Mouse (Mus musculus) hindbrain, postnatal 0 days (tissue): Measurements from ENCODE around the gene Rfc4. TPM values are rescaled to one million over a fixed set of nuclear protein-coding genes. Genes with fewer than 3 reads are reported as not detected.
A peak's percentile ranks its signal among the peaks of the same experiment; 100 is the strongest.
"Not testable (repeated sequence)": the region's sequence is repeated elsewhere in the genome, so short reads cannot be mapped to it uniquely, and the experiment has no call there.

Experiments used
- ATAC-seq: fragments of 200-750 bp; cut with Nextera tagmentation; 2 replicates; pipeline ENCODE4 v1.8.0; 2017; ENCODE audit warnings: mild to moderate bottlenecking, moderate TSS enrichment, moderate library complexity
- DNase-seq: peaks from one replicate; pipeline ENCODE4 v3.0.0-alpha.2; 2015; ENCODE audit warnings: low spot score
- H3K27ac ChIP-seq: fragments of 300-500 bp; sonication (generic); 2 replicates; pipeline ENCODE4 v1.5.1; 2014; ENCODE audit warnings: mild to moderate bottlenecking
- H3K27me3 ChIP-seq: fragments of 300-500 bp; sonication (generic); 2 replicates; pipeline ENCODE4 v1.6.1; 2014; ENCODE audit warnings: low read length, mixed read lengths; ENCODE audit not compliant: insufficient read depth
- H3K36me3 ChIP-seq: fragments of 300-500 bp; sonication (generic); 2 replicates; pipeline ENCODE4 v1.6.1; 2014; ENCODE audit warnings: low read length, mixed read lengths; ENCODE audit not compliant: insufficient read depth
- H3K4me1 ChIP-seq: fragments of 300-500 bp; sonication (generic); 2 replicates; pipeline ENCODE4 v1.6.1; 2014; ENCODE audit warnings: antibody characterized with exemption, low read length, mixed read lengths; ENCODE audit not compliant: insufficient read depth
- H3K4me2 ChIP-seq: fragments of 300-500 bp; sonication (generic); 2 replicates; pipeline ENCODE4 v1.6.1; 2014; ENCODE audit warnings: low read depth, mild to moderate bottlenecking, low read length, moderate library complexity, mixed read lengths
- H3K4me3 ChIP-seq: fragments of 300-500 bp; sonication (generic); 2 replicates; pipeline ENCODE4 v1.5.1; 2014; ENCODE audit warnings: low read length
- H3K9ac ChIP-seq: fragments of 300-500 bp; sonication (generic); replicated peaks from 2 replicates; pipeline ENCODE4 v1.6.1; 2014; ENCODE audit warnings: mild to moderate bottlenecking, low read length, moderate library complexity, mixed read lengths
- H3K9me3 ChIP-seq: fragments of 300-500 bp; sonication (generic); 2 replicates; pipeline ENCODE4 v1.6.1; 2016; ENCODE audit warnings: low read length, mixed read lengths
- CTCF ChIP-seq: IDR thresholded peaks from 2 replicates; pipeline ENCODE4 v1.5.1; 2016; ENCODE audit warnings: antibody characterized with exemption, control low read depth, low read depth
- WGBS: fragments of 180-500 bp; shearing (Covaris S2); extraction: QIAGEN DNeasy Blood & Tissue Kit; methylation state at CpG from one replicate; pipeline ENCODE4 v1.1.7; 2014; 5-methylcytosine and 5-hydroxymethylcytosine counted together
- microRNA-seq, 2 experiments: library from miRNA; unstranded; fragments of <30 nt; microRNA quantifications; one replicate each; pipeline ENCODE4; 2016
- polyA plus RNA-seq: library from polyadenylated mRNA; unstranded; fragments of >200 nt; fragmentation: Nextera tagmentation; extraction: Ambion mirVana; gene quantifications from 2 replicates; pipeline ENCODE4 v1.2.1, GENCODE M21; 2015
- total RNA-seq: library from RNA; depleted of rRNA; stranded (reverse); fragments of >200 nt; gene quantifications from 2 replicates; pipeline ENCODE4 v1.2.3, GENCODE M21; 2014; rRNA removed

The Rfc4 gene
- total and polyA plus RNA-seq, 2 experiments from 2014 or later, result 22.1 to 31.6 TPM

- not testable (repeated sequence) for H3K27me3 ChIP-seq, H3K4me1 ChIP-seq, H3K9ac ChIP-seq, DNase-seq, ATAC-seq, H3K4me2 ChIP-seq, H3K36me3 ChIP-seq, H3K27ac ChIP-seq, H3K4me3 ChIP-seq, H3K9me3 ChIP-seq
- WGBS, result 97% methylated on average over 5 of the region's 5 CpGs
Observed at GRCm38 (mm10) chr16:23095581-23095980, 32.0 kb downstream of the Rfc4 start.

GRCm38 (mm10) chr16:23094136-23094535 lies 33.4 kb downstream of the Rfc4 start:
- no peak for DNase-seq

GRCm38 (mm10) chr16:23093321-23093953 lies 34.1 kb downstream of the Rfc4 start:
- no peak overlapping the region for H3K27ac ChIP-seq
- no peaks in the 10 kb centered on the region for H3K27me3 ChIP-seq
- no peaks in the 10 kb centered on the region for H3K9me3 ChIP-seq
- DNase-seq (no peak), ATAC-seq (no peak)
- no peak for TF ChIP-seq CTCF
- H3K36me3 ChIP-seq, result no peaks in the 10 kb centered on the region
- H3K4me2 ChIP-seq, result no peak overlapping the region
- 75% methylated on average over 13 of the region's 13 CpGs for WGBS
- H3K4me1 ChIP-seq, result no peaks in the 10 kb centered on the region
- H3K4me3 ChIP-seq, result no peak overlapping the region
- H3K9ac ChIP-seq, result no peak overlapping the region

More at GRCm38 (mm10) chr16:23094136-23094535, 33.4 kb downstream of the Rfc4 start:
- Histone ChIP-seq H3K27ac (no peak overlapping the region), H3K4me3 (no peak overlapping the region), H3K4me1 (no peaks in the 10 kb centered on the region), H3K9ac (no peak overlapping the region), H3K9me3 (no peaks in the 10 kb centered on the region), H3K36me3 (no peaks in the 10 kb centered on the region), H3K4me2 (no peak overlapping the region), H3K27me3 (no peaks in the 10 kb centered on the region)
- TF ChIP-seq CTCF, result no peak
- WGBS, result 86% methylated on average over 6 of the region's 6 CpGs
- no peak for ATAC-seq

- H3K4me1 ChIP-seq, H3K27me3 ChIP-seq, ATAC-seq, H3K27ac ChIP-seq, H3K4me2 ChIP-seq, H3K4me3 ChIP-seq, H3K9me3 ChIP-seq, H3K9ac ChIP-seq, H3K36me3 ChIP-seq, DNase-seq: not testable (repeated sequence)
Observed at GRCm38 (mm10) chr16:23091345-23091744, 36.2 kb downstream of the Rfc4 start.

GRCm38 (mm10) chr16:23088491-23088890 lies 39.0 kb downstream of the Rfc4 start:
- not testable (repeated sequence) for H3K27ac ChIP-seq, DNase-seq, H3K9ac ChIP-seq, H3K4me1 ChIP-seq, H3K27me3 ChIP-seq, H3K36me3 ChIP-seq, H3K4me2 ChIP-seq, H3K4me3 ChIP-seq, H3K9me3 ChIP-seq, ATAC-seq
- 85% methylated on average over 1 of the region's 1 CpGs for WGBS

- peak; percentile 62 for TF ChIP-seq CTCF
- not testable (repeated sequence) for H3K27ac ChIP-seq, H3K4me3 ChIP-seq, H3K4me2 ChIP-seq, ATAC-seq, H3K9ac ChIP-seq, H3K36me3 ChIP-seq, H3K9me3 ChIP-seq, H3K4me1 ChIP-seq, H3K27me3 ChIP-seq
- 57% methylated on average over 4 of the region's 4 CpGs for WGBS
- peak; percentile 57 for DNase-seq
Observed at GRCm38 (mm10) chr16:23087712-23088111, 39.8 kb downstream of the Rfc4 start.

- 71% methylated on average over 8 of the region's 8 CpGs for WGBS
- H3K27ac ChIP-seq, H3K9ac ChIP-seq, H3K4me3 ChIP-seq, H3K27me3 ChIP-seq, DNase-seq, ATAC-seq, H3K9me3 ChIP-seq, H3K36me3 ChIP-seq, H3K4me1 ChIP-seq, H3K4me2 ChIP-seq: not testable (repeated sequence)
Observed at GRCm38 (mm10) chr16:23087159-23087558, 40.4 kb downstream of the Rfc4 start.

- H3K4me2 ChIP-seq, DNase-seq: not testable (repeated sequence)
- 80% methylated on average over 6 of the region's 6 CpGs for WGBS
Observed at GRCm38 (mm10) chr16:23077516-23077915, 50.0 kb downstream of the Rfc4 start.

More at GRCm38 (mm10) chr16:23077516-23077915, 50.0 kb downstream of the Rfc4 start:
- H3K9me3 ChIP-seq, H3K27me3 ChIP-seq, H3K9ac ChIP-seq, ATAC-seq, H3K4me1 ChIP-seq, H3K4me3 ChIP-seq, H3K36me3 ChIP-seq, H3K27ac ChIP-seq: not testable (repeated sequence)

Small RNAs within 50 kb of the gene (microRNA-seq; reads per million reads assigned to microRNA genes)
- gene Gm49346, result 0 to 0.35 reads per million in 2 experiments

Other genes with a start within 250 kb of the Rfc4 start
- not detected in 2 replicates for gene Ahsg, start 236.5 kb downstream of the Rfc4 start, total RNA-seq
- not detected in 2 replicates for gene Ahsg, start 236.5 kb downstream of the Rfc4 start, polyA plus RNA-seq
- not detected in 2 replicates for gene Fetub, start 209.4 kb downstream of the Rfc4 start, total RNA-seq
- gene Fetub, start 209.4 kb downstream of the Rfc4 start, polyA plus RNA-seq, result 0.10 TPM in 1 of 2 replicates, not detected in the other
- not detected in 2 replicates for gene Hrg, start 176.7 kb downstream of the Rfc4 start, total RNA-seq
- gene Hrg, start 176.7 kb downstream of the Rfc4 start, polyA plus RNA-seq, result not detected in 2 replicates
- gene Kng2, start 98.3 kb downstream of the Rfc4 start, total RNA-seq, result not detected in 2 replicates
- gene Kng2, start 98.3 kb downstream of the Rfc4 start, polyA plus RNA-seq, result 0.11 TPM in 2 replicates
- gene Kng1, start 69.9 kb downstream of the Rfc4 start, total RNA-seq, result not detected in 2 replicates
- gene Kng1, start 69.9 kb downstream of the Rfc4 start, polyA plus RNA-seq, result 0.16 TPM in 1 of 2 replicates, not detected in the other
- gene Eif4a2, start 20.3 kb downstream of the Rfc4 start, total RNA-seq, result 490 and 513 TPM in 2 replicates
- gene Eif4a2, start 20.3 kb downstream of the Rfc4 start, polyA plus RNA-seq, result 260 and 265 TPM in 2 replicates
- gene Adipoq, start 18.8 kb upstream of the Rfc4 start, total RNA-seq, result not detected in 2 replicates
- gene Adipoq, start 18.8 kb upstream of the Rfc4 start, polyA plus RNA-seq, result not detected in 2 replicates
- 23.9 and 39.9 TPM in 2 replicates for gene St6gal1, start 97.0 kb upstream of the Rfc4 start, total RNA-seq
- 10.4 and 11.6 TPM in 2 replicates for gene St6gal1, start 97.0 kb upstream of the Rfc4 start, polyA plus RNA-seq